17 mouse cellular contexts compared by ENCODE assay signal in the genomic region with DNA sequence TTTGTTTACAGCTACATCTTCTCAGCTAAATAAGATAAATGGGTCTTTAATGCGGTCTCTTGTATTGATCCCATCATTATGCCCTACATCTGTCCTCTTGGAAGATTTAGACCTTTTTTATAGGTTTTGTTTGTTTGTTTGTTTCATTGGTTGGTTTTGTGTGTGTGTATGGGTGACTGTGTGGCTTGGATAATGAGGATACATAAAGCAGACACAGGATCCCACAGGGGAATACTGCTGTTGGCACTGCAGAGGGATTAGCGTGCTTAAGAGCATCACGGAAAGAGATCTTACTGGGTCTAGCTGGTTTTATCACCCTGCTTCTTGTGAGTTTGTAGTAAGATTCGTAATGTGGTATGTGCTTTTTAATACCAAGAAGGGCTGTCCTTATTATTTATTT.
"Had no signal": no experiment of that assay in that cellular context is flagged by ENCODE, and none has a peak within 500 bp of the region (broad histone marks: within the 10 kb centered on the region; RNA-seq: fewer than 3 reads in every experiment).

No protein-coding gene starts in this region.

- H3K4me1 ChIP-seq: limb, embryonic 15.5 days; liver, embryonic 12.5 days; megakaryocyte, embryonic 14.5 days; neural tube, embryonic 12.5 days had no signal

- H3K9ac ChIP-seq: limb, embryonic 15.5 days; liver, embryonic 12.5 days; lung, embryonic 14.5 days; neural tube, embryonic 12.5 days had no signal

- DNase-seq: kidney, adult 18-20 months; kidney, postnatal 10 days; kidney, postnatal 4 days; lung, embryonic 14.5 days; lung, postnatal 14 days; right cerebral cortex, postnatal 4 days; spleen, adult 18-20 months; thymus, adult 18-20 months; thymus, postnatal 14 days had no signal

- H3K4me2 ChIP-seq: limb, embryonic 15.5 days; liver, embryonic 12.5 days; lung, embryonic 14.5 days; neural tube, embryonic 12.5 days had no signal

- H3K9me3 ChIP-seq: limb, embryonic 15.5 days; liver, embryonic 12.5 days had no signal

- H3K27me3 ChIP-seq: limb, embryonic 15.5 days; liver, embryonic 12.5 days; megakaryocyte, embryonic 14.5 days; neural tube, embryonic 12.5 days had no signal

- H3K4me3 ChIP-seq: layer of hippocampus, adult 2 months; left cerebral cortex, adult 2 months; limb, embryonic 15.5 days; liver, embryonic 12.5 days; megakaryocyte, embryonic 14.5 days; myocyte; neural tube, embryonic 12.5 days had no signal

- H3K27ac ChIP-seq: layer of hippocampus, adult 2 months; left cerebral cortex, adult 2 months; limb, embryonic 15.5 days; liver, embryonic 12.5 days; macrophage; neural tube, embryonic 12.5 days had no signal

- H3K36me3 ChIP-seq: limb, embryonic 15.5 days; liver, embryonic 12.5 days; neural tube, embryonic 12.5 days had no signal

- ATAC-seq: liver, embryonic 12.5 days had no signal
